Mouse (Mus musculus): Measurements from ENCODE around the gene Fshb. TPM values are rescaled to one million over a fixed set of nuclear protein-coding genes. Genes with fewer than 3 reads are reported as not detected.

Fshb gene
- polyA plus RNA-seq, 1 experiment: not detected

DNA sequence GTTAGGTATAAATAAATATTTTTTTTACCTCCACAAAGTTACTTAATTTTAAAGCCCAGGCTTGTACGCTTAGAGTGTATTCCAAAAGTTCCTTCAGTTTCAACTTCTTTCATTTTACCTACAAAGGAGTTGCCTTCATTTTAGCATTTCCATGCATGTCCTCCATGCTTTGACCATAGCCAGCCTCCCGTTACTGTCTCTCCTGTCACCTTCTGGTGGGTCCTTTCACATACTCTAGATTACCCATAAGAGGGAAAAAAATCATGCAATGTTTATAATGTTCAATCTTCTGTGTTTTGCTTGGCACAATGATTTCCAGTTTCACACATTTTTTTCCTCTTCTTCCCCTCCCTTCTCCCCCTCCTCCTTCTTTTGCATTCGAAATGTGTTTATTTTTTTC is 53.1 kb downstream of the Fshb start:
- TF ChIP-seq CTCF (IDR thresholded peaks at IDR 0.05; ENCODE audit: borderline replicate concordance, extremely low read depth, insufficient read depth, insufficient read length): no peak
- no peak for TF ChIP-seq POLR2A (IDR thresholded peaks at IDR 0.05; ENCODE audit: borderline replicate concordance, extremely low read depth, insufficient read depth, insufficient read length, poor library complexity, severe bottlenecking)
- DNase-seq (ENCODE audit: low read depth): no peak

Other genes starting within 250 kb of the Fshb start
- gene Arl14ep, start 85.2 kb downstream of the Fshb start, polyA plus RNA-seq (2012; rRNA removed): 21.8 and 27.4 TPM in 2 replicates
- 1.7 and 5.4 TPM in 2 replicates for gene Kcna4, start 231.0 kb upstream of the Fshb start, polyA plus RNA-seq (2012; rRNA removed)